Mouse (Mus musculus): ENCODE data around the gene Epb41. TPM values are rescaled to one million over a fixed set of nuclear protein-coding genes. Genes with fewer than 3 reads are reported as not detected.

Gene Epb41
- total and polyA plus RNA-seq, 2 experiments from 2014 or later, result 36.5 to 65.0 TPM

DNA sequence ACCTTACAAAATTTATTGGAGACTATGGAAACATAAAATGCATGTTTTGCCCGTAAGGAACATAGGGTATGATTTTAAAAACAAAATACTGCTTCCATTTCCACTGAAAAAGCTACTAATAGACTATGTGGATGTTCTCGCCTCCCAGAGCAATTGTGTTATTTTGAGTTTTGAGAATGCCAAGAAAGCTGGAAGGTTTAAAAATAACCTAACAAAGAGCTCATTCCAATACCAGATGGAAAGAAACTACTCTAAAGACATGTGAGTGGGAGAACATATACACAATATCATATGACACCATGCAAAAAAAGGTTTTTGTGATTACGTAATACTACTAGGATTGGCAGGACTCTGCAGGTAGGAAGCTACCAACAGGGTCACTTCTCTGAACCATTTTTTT, 31.4 kb downstream of the Epb41 start:
- no peak overlapping the region for H3K4me3 ChIP-seq (ENCODE audit: low read depth, low read length)
- DNase-seq (no peak), ATAC-seq (no peak)
- WGBS, result 66% methylated on average over 3 of the region's 3 CpGs
- H3K9ac ChIP-seq, result no peak overlapping the region
- H3K4me1 ChIP-seq (ENCODE audit: insufficient read depth), result no peaks in the 10 kb centered on the region
- H3K4me2 ChIP-seq (ENCODE audit: low read depth), result no peak overlapping the region
- H3K27ac ChIP-seq (ENCODE audit: low read depth, low read length), result no peak overlapping the region
- H3K27me3 ChIP-seq (ENCODE audit: insufficient read depth, low read length), result no peaks in the 10 kb centered on the region
- no peaks in the 10 kb centered on the region for H3K36me3 ChIP-seq (ENCODE audit: insufficient read depth)
- H3K9me3 ChIP-seq (ENCODE audit: low read length), result no peaks in the 10 kb centered on the region
- TF ChIP-seq CTCF (IDR thresholded peaks at IDR 0.05; ENCODE audit: low read depth), result no peak

DNA sequence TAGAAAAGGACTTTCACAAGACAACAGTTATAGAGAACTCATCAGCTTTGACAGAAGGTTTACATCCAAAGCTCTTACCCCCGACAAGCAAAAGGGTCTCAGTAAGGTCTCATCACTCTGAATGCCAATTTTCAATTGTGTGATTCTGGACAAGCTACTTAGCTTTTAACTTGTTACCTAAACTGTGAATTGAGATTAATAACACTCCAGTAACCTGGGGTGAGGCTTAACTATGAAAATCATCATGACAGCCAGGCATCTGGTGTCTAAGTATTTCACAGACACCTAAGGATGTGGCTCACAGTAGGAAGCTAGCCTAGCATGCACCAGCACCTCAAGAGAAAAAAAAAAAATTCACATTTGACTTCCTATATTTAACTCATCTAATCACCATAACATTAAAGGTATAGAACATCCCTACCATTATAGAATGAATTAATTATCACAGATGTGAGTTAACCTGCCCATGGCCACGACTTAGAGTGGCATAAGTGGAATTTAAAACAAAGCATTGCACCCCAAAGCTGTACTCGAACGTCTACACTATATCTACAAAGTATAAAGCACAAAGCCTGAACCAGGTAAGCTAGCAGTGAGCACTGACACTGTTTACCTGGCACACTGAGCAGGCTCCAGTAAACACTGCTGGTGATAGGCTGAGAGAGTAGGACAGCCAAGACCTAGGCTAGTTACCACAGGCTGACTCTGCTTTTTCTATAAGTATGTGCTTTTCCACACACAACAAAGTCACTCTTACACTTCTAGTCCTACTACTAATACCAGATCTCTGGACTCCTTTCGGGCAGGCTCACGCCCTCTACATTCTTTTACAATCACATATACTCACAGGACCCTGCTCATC, 33.4 kb downstream of the Epb41 start:
- TF ChIP-seq CTCF (IDR thresholded peaks at IDR 0.05; ENCODE audit: low read depth), result no peak
- no peak overlapping the region for H3K27ac ChIP-seq (ENCODE audit: low read depth, low read length)
- H3K4me1 ChIP-seq (ENCODE audit: insufficient read depth), result no peaks in the 10 kb centered on the region
- H3K4me2 ChIP-seq (ENCODE audit: low read depth), result no peak overlapping the region
- no peaks in the 10 kb centered on the region for H3K36me3 ChIP-seq (ENCODE audit: insufficient read depth)
- DNase-seq (no peak), ATAC-seq (no peak)
- no peaks in the 10 kb centered on the region for H3K9me3 ChIP-seq (ENCODE audit: low read length)
- no peaks in the 10 kb centered on the region for H3K27me3 ChIP-seq (ENCODE audit: insufficient read depth, low read length)
- 74% methylated on average over 6 of the region's 6 CpGs for WGBS
- no peak overlapping the region for H3K4me3 ChIP-seq (ENCODE audit: low read depth, low read length)
- no peak overlapping the region for H3K9ac ChIP-seq

DNA sequence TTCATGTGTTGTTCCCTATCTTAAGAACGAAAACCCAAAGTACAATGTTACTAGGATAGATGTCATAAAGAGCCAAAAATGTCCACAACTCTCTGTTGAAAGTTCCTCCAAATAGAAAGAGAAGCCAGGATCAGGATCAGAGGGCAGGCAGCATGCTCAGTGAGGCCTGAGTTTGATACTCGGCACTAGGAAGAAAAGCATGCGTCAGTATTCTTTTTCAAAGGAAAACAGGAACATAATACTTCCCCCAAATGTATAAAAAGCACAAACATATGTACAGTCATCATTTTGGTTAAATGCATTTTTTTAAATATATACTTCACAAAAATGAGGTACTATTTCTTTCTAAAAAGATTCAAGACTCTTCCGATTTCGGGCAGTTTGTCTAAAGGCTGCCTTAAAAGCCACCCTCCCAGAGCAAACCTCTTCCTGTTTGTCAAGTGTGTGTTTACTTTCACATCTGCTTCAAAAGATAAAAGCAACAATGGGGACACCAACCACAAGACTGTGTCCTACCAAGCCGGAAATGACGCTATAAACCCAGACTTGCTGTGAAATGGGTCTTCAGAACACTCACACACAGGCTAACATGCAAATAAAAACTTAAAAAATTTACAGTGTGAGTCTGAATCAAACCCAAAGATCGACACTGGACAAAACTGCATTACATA, 35.0 kb downstream of the Epb41 start:
- H3K4me3 ChIP-seq (ENCODE audit: low read depth, low read length), result no peak overlapping the region
- H3K27ac ChIP-seq (ENCODE audit: low read depth, low read length), result no peak overlapping the region
- no peaks in the 10 kb centered on the region for H3K4me1 ChIP-seq (ENCODE audit: insufficient read depth)
- H3K4me2 ChIP-seq (ENCODE audit: low read depth), result no peak overlapping the region
- no peaks in the 10 kb centered on the region for H3K9me3 ChIP-seq (ENCODE audit: low read length)
- ATAC-seq, result no peak
- H3K36me3 ChIP-seq (ENCODE audit: insufficient read depth), result no peaks in the 10 kb centered on the region
- 87% methylated on average over 8 of the region's 8 CpGs for WGBS
- DNase-seq, result no peak
- no peaks in the 10 kb centered on the region for H3K27me3 ChIP-seq (ENCODE audit: insufficient read depth, low read length)
- H3K9ac ChIP-seq, result no peak overlapping the region
- no peak for TF ChIP-seq CTCF (IDR thresholded peaks at IDR 0.05; ENCODE audit: low read depth)

DNA sequence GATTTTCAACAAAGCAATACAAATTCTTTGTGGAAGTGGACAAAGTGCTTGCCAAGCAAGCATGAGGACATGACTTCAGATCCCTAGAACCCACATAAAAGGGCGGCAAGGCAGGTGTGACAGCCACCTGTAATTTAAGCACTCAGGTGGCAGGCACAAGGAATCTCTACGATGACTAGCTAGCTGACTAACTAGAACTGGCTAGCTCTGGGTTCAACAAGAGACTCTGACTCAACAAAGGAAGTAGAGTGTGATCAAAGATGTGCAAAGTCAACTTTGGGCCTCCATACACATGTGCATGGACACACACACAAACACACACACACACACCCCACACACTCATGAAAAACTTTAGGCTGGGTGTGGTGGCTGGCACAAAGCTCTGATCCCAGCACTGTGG, 35.6 kb downstream of the Epb41 start:
- H3K4me1 ChIP-seq (ENCODE audit: insufficient read depth), result no peaks in the 10 kb centered on the region
- H3K4me3 ChIP-seq (ENCODE audit: low read depth, low read length), result no peak overlapping the region
- H3K9ac ChIP-seq, result no peak overlapping the region
- DNase-seq (no peak), ATAC-seq (no peak)
- H3K4me2 ChIP-seq (ENCODE audit: low read depth), result no peak overlapping the region
- TF ChIP-seq CTCF (IDR thresholded peaks at IDR 0.05; ENCODE audit: low read depth), result no peak
- WGBS, result 98% methylated on average over 2 of the region's 2 CpGs
- no peaks in the 10 kb centered on the region for H3K36me3 ChIP-seq (ENCODE audit: insufficient read depth)
- no peak overlapping the region for H3K27ac ChIP-seq (ENCODE audit: low read depth, low read length)
- no peaks in the 10 kb centered on the region for H3K9me3 ChIP-seq (ENCODE audit: low read length)
- H3K27me3 ChIP-seq (ENCODE audit: insufficient read depth, low read length), result no peaks in the 10 kb centered on the region

DNA sequence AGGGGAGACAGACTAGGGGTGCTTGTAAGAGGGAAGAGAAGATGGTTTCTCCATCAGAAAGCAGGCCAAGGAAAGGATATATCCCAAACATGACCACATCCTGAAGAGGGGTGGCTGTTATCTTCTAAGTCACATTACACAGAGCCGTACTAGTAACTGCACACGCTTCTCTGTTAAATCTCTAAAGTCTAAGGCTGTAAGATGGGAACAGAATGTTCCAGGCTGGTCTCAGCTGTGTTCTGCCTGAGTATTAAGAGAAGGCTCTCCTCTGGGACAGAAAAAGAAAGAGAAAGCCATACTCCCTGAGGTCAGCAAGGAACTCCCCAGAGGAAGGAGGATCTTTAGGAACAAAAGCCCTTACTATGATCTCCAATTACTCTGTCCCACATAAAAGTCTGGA, 36.3 kb downstream of the Epb41 start:
- Histone ChIP-seq H3K27ac (ENCODE audit: low read depth, low read length) (no peak overlapping the region), H3K9me3 (ENCODE audit: low read length) (no peaks in the 10 kb centered on the region), H3K4me1 (ENCODE audit: insufficient read depth) (no peaks in the 10 kb centered on the region), H3K4me2 (ENCODE audit: low read depth) (no peak overlapping the region), H3K27me3 (ENCODE audit: insufficient read depth, low read length) (no peaks in the 10 kb centered on the region), H3K9ac (no peak overlapping the region), H3K36me3 (ENCODE audit: insufficient read depth) (no peaks in the 10 kb centered on the region), H3K4me3 (ENCODE audit: low read depth, low read length) (no peak overlapping the region)
- no peak for DNase-seq
- WGBS, result 88% methylated on average over 2 of the region's 2 CpGs
- no peak for TF ChIP-seq CTCF (IDR thresholded peaks at IDR 0.05; ENCODE audit: low read depth)
- no peak for ATAC-seq

DNA sequence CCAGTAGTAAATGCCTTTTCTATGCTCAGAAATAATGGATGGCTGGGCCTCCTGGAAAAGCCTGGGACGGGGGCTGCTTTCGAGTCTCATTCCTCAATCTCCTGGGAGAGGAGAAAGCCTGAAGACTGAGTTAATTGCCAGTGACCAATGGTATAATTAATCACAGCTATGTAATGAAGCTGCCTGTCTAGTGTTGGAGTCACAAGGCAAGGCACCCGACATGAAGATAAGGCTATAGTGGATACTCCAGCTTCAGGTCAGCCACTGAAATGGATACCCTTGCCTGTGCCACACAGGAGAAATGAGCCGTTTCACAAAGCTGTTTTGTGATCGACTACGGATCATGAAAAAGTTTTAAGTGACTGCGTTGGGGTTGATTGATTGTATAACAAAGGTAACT, 37.1 kb downstream of the Epb41 start:
- DNase-seq (no peak), ATAC-seq (no peak)
- WGBS, result 34% methylated on average over 7 of the region's 7 CpGs
- Histone ChIP-seq H3K9me3 (ENCODE audit: low read length) (no peaks in the 10 kb centered on the region), H3K36me3 (ENCODE audit: insufficient read depth) (no peaks in the 10 kb centered on the region), H3K4me1 (ENCODE audit: insufficient read depth) (no peaks in the 10 kb centered on the region), H3K4me3 (ENCODE audit: low read depth, low read length) (no peak overlapping the region), H3K27me3 (ENCODE audit: insufficient read depth, low read length) (no peaks in the 10 kb centered on the region), H3K9ac (no peak overlapping the region), H3K4me2 (ENCODE audit: low read depth) (no peak overlapping the region), H3K27ac (ENCODE audit: low read depth, low read length) (no peak overlapping the region)
- no peak for TF ChIP-seq CTCF (IDR thresholded peaks at IDR 0.05; ENCODE audit: low read depth)

DNA sequence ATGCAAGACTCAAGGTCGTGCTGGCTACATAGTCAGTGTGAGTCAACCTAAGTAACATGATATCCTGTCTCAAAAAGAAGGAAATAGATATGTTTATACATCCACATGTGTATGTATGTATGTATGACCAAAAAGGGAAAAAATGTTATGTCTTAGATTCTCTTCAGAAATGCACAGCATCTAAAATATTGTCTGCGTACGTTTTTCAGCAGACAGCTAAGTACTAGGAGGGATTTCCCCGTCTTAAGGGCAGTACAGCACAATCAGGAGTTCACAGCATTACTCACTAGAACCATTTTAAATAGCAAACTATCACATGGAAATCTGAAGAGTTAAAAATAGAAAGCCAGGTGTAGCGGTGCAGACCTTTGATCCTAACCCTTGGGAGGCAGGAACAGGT, 38.0 kb downstream of the Epb41 start:
- H3K27me3 ChIP-seq (ENCODE audit: insufficient read depth, low read length), result no peaks in the 10 kb centered on the region
- H3K27ac ChIP-seq (ENCODE audit: low read depth, low read length), result no peak overlapping the region
- H3K36me3 ChIP-seq (ENCODE audit: insufficient read depth), result no peaks in the 10 kb centered on the region
- no peak overlapping the region for H3K9ac ChIP-seq
- no peaks in the 10 kb centered on the region for H3K9me3 ChIP-seq (ENCODE audit: low read length)
- ATAC-seq (no peak), DNase-seq (no peak)
- H3K4me1 ChIP-seq (ENCODE audit: insufficient read depth), result no peaks in the 10 kb centered on the region
- no peak for TF ChIP-seq CTCF (IDR thresholded peaks at IDR 0.05; ENCODE audit: low read depth)
- H3K4me3 ChIP-seq (ENCODE audit: low read depth, low read length), result no peak overlapping the region
- no peak overlapping the region for H3K4me2 ChIP-seq (ENCODE audit: low read depth)
- WGBS, result 86% methylated on average over 5 of the region's 5 CpGs
